Mouse (Mus musculus): ENCODE measurements around the gene Kdm1b. TPM values are rescaled to one million over a fixed set of nuclear protein-coding genes. Genes with fewer than 3 reads are reported as not detected.

Kdm1b gene
- polyA plus RNA-seq (2012; rRNA removed) = 5.7 and 6.9 TPM in 2 replicates

- peak; percentile 94 to 98 for DNase-seq (ENCODE audit: extremely low spot score in 1 of 2, low spot score in 1 of 2)
These were observed at the start of gene Kdm1b for GRCm38 (mm10) chr13:47043030-47043680. Kdm1b (plus strand) TSS chr13:47043499.

GRCm38 (mm10) chr13:46997355-46997754 is 45.9 kb upstream of the Kdm1b start:
- DNase-seq (ENCODE audit: extremely low spot score in 1 of 2, low spot score in 1 of 2) = no peak

- no peak for DNase-seq (ENCODE audit: extremely low spot score in 1 of 2, low spot score in 1 of 2)
These were observed 43.8 kb upstream of the Kdm1b start for GRCm38 (mm10) chr13:46999498-46999897.

GRCm38 (mm10) chr13:47001590-47001989 is 41.7 kb upstream of the Kdm1b start:
- DNase-seq (ENCODE audit: extremely low spot score in 1 of 2, low spot score in 1 of 2) = no peak

GRCm38 (mm10) chr13:47013740-47014139 is 29.6 kb upstream of the Kdm1b start:
- no peak for DNase-seq (ENCODE audit: extremely low spot score in 1 of 2, low spot score in 1 of 2)

GRCm38 (mm10) chr13:47014334-47015194 is 28.7 kb upstream of the Kdm1b start, which contains the start of gene Nhlrc1:
Nhlrc1 (minus strand) TSS chr13:47014850.
- peak; percentile 71 to 84 for DNase-seq (ENCODE audit: extremely low spot score in 1 of 2, low spot score in 1 of 2)

GRCm38 (mm10) chr13:47015195-47015501 is 28.2 kb upstream of the Kdm1b start:
- no peak for DNase-seq (ENCODE audit: extremely low spot score in 1 of 2, low spot score in 1 of 2)

- DNase-seq (ENCODE audit: extremely low spot score in 1 of 2, low spot score in 1 of 2) = peak; percentile 16 to 75
These were observed 26.0 kb upstream of the Kdm1b start for GRCm38 (mm10) chr13:47017259-47017658.

GRCm38 (mm10) chr13:47019774-47020173 is 23.5 kb upstream of the Kdm1b start:
- no peak for DNase-seq (ENCODE audit: extremely low spot score in 1 of 2, low spot score in 1 of 2)

- DNase-seq (ENCODE audit: extremely low spot score in 1 of 2, low spot score in 1 of 2) = no peak
These were observed 22.5 kb upstream of the Kdm1b start for GRCm38 (mm10) chr13:47020798-47021197.

- DNase-seq (ENCODE audit: extremely low spot score in 1 of 2, low spot score in 1 of 2) = no peak
These were observed 12.8 kb upstream of the Kdm1b start for GRCm38 (mm10) chr13:47030376-47031107.

- DNase-seq (ENCODE audit: extremely low spot score in 1 of 2, low spot score in 1 of 2) = no peak
These were observed 9.7 kb upstream of the Kdm1b start for GRCm38 (mm10) chr13:47033602-47034001.

- no peak for DNase-seq (ENCODE audit: extremely low spot score in 1 of 2, low spot score in 1 of 2)
These were observed 5.4 kb upstream of the Kdm1b start for GRCm38 (mm10) chr13:47037946-47038345.

- no peak for DNase-seq (ENCODE audit: extremely low spot score in 1 of 2, low spot score in 1 of 2)
These were observed 3.2 kb upstream of the Kdm1b start for GRCm38 (mm10) chr13:47040061-47040460.

- DNase-seq (ENCODE audit: extremely low spot score in 1 of 2, low spot score in 1 of 2) = no peak
These were observed 1.2 kb upstream of the Kdm1b start for GRCm38 (mm10) chr13:47042024-47042633.

- no peak for DNase-seq (ENCODE audit: extremely low spot score in 1 of 2, low spot score in 1 of 2)
These were observed 726 bp downstream of the Kdm1b start for GRCm38 (mm10) chr13:47043833-47044616.

GRCm38 (mm10) chr13:47044617-47044947 is 1.3 kb downstream of the Kdm1b start, which contains the start of gene Tpmt:
Tpmt (minus strand) TSS chr13:47044737.
- DNase-seq (ENCODE audit: extremely low spot score in 1 of 2, low spot score in 1 of 2) = no peak

- no peak for DNase-seq (ENCODE audit: extremely low spot score in 1 of 2, low spot score in 1 of 2)
These were observed 4.7 kb downstream of the Kdm1b start for GRCm38 (mm10) chr13:47047996-47048395.

GRCm38 (mm10) chr13:47050009-47050408 is 6.7 kb downstream of the Kdm1b start:
- no peak for DNase-seq (ENCODE audit: extremely low spot score in 1 of 2, low spot score in 1 of 2)

- DNase-seq (ENCODE audit: extremely low spot score in 1 of 2, low spot score in 1 of 2) = no peak
These were observed 10.7 kb downstream of the Kdm1b start for GRCm38 (mm10) chr13:47053971-47054370.
